Mouse (Mus musculus): ENCODE results near the gene Tnfrsf17.
"Not testable (repeated sequence)": the region's sequence is repeated elsewhere in the genome, so short reads cannot be mapped to it uniquely, and the experiment has no call there.

The Tnfrsf17 gene
- long read RNA-seq, experiment 1, result 0 reads
- long read RNA-seq, experiment 2, result 0 reads

DNA sequence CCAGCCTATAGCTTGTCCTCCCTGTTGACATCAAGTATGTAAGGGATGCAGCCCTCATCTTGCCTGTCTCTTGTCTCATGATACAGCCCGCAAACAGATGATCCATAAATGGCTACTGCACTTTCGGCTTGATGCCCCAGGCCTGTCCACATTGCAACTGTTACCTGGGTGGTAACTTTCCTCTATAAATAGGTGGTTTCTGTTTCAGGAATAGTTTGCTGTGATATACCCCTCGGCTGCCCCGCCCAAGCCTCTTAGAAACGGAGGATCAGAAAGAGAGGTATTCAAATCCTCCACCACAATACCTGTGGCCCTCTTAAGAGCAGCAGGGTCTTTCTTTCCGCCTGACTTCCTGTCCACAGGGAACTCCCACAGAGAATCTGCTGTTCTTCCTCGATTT is at the start of gene Tnfrsf17:
TSS of gene Tnfrsf17 (plus strand) at position 301 of the 400 bp plus-strand sequence.
- intact Hi-C loops (cut with DNase I), result no loop called here

DNA sequence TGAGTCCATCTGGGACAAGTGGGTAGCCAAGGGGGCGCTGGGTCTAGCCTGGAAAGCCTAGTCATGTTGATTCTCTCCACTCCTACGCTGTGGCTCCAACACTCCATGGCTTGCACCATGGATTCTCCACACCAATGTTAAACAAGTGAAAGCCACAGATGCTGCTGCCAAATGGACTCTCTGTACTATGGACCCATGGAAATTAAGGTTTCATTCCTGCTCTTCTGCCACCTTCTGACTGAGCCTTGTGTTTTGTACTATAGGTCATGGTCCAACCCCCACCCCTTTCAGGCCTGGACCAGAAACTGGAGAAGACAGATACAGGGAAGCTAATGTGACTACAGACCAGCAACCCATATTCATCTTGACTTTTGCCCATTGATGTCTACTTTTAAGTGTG is 47.1 kb upstream of the Tnfrsf17 start:
- intact Hi-C loops (cut with DNase I), result no loop called here

DNA sequence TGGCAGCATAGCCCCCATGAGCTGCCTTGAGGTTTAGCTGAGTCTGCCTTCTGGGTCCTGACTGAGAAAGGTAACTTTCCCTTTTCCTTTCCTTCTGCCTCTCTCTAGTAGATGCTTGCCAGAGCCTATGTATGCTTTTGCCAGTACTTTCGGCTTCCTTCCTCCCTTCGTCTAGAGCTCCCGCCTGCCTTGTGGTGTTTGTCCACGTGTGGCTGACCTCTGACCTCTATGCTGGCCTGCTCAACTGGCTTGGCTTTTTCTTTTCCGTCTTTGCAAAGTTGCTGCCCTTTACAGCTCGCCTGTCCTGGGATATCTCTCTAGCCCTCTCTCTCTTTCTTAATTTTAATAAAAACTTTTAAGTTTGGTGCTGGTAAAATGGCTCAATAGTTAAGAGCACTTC is 43.8 kb upstream of the Tnfrsf17 start:
- intact Hi-C loops (cut with DNase I), result no loop called here

DNA sequence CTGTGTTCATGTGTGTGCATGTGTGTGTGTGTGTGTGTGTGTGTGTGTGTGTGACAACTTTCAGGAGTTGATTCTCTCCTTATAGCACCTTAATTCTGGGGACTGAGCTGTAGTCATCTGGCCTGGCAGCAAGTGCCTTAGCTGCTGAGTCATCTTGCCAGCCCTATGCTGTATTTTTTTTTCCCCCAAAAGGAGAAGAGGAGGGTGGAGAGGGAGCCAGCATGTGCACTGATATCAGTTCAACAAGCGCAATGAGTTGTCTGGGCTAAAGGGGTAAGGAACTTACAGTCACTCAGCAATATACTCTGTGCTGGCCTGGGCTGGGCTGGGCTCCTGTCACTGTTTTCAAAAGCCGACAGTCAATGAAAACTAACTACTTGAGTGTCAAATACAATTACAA is 43.0 kb upstream of the Tnfrsf17 start:
- intact Hi-C loops (cut with DNase I), result no loop called here

DNA sequence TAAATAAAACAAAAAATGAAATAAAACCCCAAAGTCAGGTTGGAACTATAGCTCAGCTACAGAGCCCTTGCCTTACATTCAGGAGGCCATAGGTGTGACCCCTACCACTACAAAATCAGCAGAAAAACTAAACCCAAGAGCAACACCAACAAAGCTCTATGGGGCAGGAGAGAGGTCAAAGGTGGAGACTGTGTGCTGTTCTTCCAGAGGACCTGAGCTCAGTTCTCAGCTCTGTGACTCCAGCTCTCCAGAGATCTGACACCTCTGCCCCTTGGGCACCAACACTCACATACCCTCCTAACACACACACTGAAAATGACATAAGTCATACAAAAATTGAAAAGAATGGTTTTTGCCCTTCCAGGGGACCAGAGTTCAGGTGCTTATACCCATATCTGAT is 42.5 kb upstream of the Tnfrsf17 start:
- intact Hi-C loops (cut with DNase I), result no loop called here

DNA sequence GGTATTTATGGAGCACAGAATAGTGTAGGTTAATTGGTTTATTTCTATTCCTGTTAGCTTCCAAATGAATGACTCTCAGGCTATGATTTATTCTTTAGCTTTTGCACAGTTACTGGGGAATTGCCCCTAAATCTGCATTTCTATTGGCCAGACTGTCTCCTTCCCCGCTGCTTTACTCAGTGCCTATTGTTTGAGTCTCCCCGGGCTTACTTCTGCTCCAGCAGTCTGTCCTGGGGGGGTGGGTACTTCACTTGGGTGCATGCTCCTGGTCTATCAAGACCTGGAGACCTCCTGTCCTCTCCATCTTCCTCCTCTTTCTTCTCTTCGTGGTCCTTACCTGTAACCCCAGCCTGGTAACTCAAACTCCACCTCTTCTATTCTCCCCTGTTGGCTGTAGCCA is 36.7 kb upstream of the Tnfrsf17 start:
- intact Hi-C loops (cut with DNase I), result no loop called here

DNA sequence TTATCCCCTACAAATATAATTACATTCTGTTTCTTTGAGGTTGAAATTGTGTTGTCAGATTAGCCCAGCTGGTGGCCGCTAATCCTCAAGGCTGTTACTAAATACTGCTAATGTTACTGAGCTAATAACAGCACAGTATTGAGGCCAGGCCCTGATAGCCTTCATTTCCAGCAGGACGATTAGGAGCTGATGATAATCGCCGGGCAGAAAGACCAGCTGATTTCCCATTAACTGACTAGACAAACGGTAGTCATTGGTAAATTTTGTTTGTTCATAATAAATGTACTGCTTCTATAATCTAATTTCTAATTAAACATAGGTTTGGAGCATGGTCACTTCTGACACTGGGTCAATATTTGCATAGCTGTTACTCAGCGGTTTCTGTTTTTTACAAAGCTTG is 34.8 kb upstream of the Tnfrsf17 start:
- intact Hi-C loops (cut with DNase I), result no loop called here

DNA sequence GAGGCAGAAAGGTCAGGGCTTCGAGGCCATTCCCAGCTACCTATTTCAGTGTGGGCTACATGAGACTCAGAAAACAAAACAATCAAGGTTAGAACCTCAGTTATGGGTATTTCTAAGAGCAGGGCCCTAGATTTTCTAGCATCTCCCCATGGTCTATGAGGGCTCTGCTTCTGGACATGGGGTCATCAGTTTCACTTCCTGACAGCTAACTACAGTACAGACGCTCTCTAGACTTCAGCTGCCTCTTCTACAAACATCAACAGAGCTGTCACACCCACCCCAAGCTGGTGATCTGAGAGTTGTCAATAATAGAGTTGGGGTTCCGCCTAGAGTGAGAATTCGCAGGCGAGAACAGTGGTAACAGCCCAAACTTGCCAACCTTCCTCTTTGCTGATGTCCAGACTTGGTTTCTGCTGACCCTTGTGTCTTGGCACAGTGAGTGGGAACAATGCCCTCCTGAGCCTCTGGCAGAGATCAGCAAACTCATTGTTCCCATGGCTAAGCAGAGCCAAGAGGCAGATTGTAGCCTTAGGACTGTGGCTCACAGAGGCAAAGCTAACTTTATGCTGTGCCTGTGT is 30.9 kb upstream of the Tnfrsf17 start:
- intact Hi-C loops (cut with DNase I), result no loop called here

DNA sequence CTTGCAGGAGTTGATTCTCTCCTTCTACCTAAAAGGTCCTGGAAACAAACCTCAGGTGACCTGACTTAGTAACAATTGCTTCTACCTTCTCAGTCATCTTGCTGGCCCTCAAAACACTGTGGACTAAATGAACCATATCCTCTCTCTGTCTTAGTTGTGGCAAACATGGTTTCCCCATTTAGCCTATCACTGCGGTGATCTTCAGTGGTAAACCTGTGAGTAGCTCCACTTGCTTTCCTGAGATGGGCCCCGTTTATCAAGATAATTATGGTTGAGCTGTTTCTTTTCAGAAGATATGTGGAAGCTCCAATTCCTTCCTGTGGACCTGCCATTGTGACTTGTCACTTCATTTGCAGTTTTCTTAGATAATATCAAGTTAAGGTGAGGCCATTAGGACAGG is 28.7 kb upstream of the Tnfrsf17 start:
- intact Hi-C loops (cut with DNase I), result no loop called here

DNA sequence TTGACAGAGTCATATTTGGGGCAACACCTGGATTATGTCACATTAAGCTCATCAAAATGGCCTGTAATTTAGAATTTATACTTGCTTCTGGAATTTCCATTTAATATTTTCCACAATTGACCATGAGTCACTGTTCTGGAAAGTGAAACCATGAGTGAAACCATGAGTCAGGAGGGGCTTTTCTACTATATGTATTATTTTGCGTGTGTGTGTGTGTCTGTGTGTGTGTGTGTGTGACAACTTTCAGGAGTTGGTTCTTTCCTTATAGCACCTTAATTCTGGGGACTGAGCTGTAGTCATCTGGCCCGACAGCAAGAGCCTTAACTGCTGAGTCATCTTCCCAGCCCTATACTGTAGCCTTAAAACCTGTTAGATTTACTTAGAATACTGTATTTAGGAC is 27.7 kb upstream of the Tnfrsf17 start:
- intact Hi-C loops (cut with DNase I), result no loop called here

DNA sequence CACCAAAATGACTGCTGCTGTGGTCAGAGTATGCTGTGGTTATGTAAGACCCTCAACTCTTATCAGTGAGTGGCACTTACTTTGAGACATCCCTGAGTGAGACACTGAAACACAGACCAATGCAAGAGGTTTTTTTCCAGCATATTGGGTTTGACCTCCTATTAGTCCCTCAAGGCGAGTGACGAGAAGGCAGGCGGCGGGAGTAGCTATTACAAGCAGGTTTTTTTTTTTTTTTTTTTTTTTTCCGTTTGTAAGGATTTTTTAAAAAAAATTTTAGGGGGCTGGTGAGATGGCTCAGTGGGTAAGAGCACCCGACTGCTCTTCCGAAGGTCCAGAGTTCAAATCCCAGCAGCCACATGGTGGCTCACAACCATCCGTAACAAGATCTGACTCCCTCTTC is 24.7 kb upstream of the Tnfrsf17 start:
- intact Hi-C loops (cut with DNase I), result not testable (repeated sequence)

DNA sequence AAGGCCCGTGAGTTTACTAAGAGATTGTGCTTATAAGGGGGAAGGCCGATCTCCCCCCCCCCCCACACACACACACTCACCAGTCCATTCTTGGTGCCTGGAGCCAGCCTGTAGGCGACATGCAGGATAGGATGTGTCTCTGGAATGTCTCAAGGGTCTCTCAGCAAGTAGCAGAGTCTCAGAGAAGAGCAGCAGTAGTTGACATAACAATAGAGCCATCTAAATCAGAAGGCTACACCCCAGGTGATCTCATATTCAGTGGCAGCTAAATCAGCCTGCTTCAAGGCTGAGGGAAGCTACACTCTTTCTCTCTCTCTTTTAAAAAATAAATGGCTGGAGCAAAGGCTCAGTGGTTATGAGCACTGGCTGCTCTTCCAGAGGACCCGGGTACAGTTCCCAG is 18.0 kb upstream of the Tnfrsf17 start:
- intact Hi-C loops (cut with DNase I), result loop anchor here (10.0 kb wide), 2 partner anchors 91 to 421 kb away; partner anchors contain the start of gene Rsl1d1

DNA sequence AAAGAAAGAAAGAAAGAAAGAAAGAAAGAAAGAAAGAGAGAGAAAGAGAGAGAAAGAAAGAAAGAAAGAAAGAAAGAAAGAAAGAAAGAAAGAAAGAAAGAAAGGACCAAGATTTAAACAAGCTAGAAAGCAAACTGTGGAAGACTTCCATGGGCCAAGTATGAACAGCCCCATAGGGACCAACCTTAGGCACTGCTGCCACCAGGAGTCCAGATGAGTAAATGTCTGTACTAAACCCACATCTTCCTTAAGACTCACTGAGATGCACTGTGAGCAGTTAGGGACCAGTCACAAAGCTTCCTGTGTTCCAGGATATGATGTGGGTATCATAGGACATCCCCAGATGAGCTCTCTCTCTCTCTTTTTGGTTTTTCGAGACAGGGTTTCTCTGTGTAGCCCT is 15.9 kb upstream of the Tnfrsf17 start:
- intact Hi-C loops (cut with DNase I), result loop anchor here (10.0 kb wide), 2 partner anchors 93 to 423 kb away; partner anchors contain the start of gene Rsl1d1

DNA sequence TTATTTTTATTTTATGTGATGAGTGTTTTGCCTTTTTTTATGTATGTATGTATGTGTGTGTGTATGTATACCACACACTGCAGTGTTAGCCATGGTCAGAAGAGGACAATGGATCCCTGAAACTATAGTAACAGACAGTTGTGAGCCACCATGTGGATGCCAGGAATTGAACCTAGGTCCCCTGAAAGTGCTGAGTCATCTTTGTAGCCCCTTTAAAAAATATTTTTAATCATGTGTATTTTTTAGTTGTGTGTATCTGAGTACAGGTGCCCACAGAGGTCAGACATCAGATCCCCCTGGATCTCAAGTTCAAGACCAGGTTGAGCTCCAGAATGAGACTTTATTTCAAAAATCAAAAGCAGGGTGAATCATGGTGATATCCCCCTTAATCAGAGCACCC is 9.9 kb upstream of the Tnfrsf17 start:
- intact Hi-C loops (cut with DNase I), result no loop called here

DNA sequence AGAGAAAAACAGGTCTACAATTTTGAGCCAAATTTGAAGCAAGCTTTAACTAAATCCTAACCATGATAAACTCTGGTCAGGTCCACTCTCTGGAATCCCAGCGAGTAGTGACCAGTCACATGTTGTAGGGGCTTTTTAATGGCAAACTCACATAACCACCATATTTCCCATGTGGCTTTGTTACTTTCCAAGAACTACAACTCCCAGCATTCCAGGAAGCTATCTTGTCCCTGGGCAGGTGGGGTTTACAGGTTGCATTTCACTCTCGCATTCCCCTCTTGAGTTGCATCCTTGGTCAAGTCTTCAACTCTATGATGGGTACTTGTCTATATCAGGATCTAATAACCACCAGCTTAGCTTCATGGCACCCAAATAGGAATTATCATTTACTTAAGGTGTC is 8.1 kb upstream of the Tnfrsf17 start:
- intact Hi-C loops (cut with DNase I), result no loop called here

DNA sequence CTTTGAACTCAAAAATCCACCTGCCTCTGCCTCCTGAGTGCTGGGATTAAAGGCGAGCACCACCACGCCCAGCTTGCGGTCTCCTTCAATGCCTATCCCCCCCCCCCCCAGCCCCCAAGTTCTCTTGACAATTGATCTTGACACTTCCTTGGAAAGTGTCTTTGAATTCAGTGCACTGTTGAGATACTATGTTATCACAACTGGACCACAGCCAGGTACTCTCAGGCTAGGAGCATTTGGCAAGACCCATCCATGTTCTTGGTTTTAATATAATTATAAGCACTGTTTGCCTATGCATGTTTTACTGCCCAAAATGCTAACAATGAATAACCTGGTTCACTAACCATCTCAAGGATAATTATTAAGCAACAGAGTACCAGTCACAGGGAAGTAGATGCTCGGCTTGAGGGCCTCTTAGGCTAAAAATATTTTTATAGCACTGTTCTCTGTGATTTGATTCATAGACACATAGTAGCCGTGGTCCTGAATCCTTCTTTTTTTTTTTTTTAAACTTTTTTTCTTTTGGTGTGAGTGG is 2.2 kb downstream of the Tnfrsf17 start:
- intact Hi-C loops (cut with DNase I), result no loop called here

DNA sequence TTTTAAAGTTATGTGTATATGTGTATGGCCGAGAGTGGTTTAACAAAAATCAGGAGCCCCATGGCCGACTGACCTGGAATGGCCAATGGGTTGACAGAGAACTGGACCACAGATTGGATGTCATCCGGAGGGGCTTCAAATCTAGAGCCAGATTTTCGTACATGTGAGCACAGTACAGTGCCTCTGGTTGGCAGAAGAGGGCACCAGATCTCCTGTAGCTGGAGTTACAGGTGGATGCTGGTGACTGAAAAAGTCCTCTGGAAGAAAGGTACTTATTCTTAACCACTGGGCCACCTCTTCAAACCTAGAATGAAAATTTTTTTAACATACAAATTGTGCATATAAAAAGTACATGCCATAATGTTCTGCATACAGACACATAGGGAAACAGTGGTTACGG is 3.1 kb downstream of the Tnfrsf17 start:
- intact Hi-C loops (cut with DNase I), result no loop called here

DNA sequence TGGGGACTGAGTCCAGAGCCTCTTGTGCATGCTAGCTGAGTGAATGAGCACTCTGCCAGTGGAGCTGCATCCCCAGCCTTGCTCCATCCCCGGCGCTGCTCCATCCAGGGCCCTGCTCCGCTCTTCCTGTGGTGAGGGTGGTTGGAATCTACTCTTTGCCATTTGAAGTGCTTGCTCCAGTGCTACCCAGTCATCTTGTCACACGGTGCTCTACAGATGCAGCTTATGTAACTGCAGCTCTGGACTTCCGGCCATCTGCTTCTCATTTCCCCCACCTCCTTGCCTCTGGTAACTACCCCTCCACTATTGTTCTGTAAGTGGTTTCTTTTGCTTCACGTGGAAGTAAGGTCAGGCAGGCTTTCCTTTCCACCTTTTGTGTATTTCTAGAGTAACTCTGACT is 3.7 kb downstream of the Tnfrsf17 start:
- intact Hi-C loops (cut with DNase I), result no loop called here

DNA sequence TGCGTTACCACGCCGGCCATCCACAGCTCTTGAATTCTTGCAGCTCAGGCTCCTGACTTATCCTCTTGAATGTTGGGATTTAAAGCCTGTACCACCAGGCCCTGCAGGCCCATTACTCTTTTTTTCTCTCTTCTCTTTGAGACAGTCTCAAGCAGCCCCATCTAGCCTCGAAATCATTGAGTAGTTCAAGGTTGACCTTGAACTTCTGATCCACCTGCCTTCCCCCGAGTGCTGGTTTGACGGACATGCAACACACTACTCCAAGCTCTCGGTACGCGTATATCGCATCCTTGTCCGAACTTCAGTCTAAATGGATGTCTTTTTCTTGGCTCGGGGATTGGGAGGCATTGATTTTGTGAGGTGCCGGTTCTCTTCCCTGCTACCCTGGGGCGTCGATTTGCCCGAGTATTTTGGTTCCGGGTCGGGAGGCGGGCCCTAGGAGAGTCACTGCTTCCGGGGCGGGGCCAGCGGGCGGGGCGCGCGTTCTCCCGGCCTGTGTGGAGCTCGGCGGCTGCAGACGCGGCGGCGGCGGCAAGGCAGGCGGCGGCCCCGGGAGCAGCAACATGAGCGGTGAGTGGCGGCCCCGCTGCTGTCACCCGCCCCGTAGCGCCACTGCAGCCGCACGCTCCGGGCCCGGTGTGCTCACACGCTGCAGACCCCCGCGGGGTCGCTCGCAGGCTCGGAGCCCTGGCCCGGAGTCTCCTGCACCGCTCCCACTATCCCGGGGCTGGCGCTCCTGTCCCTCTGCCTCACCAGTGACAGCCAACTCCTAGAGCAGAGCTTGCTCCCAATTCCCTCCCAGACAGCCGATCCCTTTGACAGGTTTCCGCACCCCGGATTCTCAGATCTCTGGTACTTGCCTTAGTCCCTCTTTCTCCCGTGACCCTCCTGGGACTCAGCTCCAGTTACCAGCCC is 9.1 kb downstream of the Tnfrsf17 start, which contains the start of gene Snx29:
TSS of gene Snx29 (plus strand) at position 500 of the 915 bp plus-strand sequence.
- intact Hi-C loops (cut with DNase I), result loop anchor here (2.0 kb wide), 1 partner anchor 96 kb away; no protein-coding TSS in a partner anchor

DNA sequence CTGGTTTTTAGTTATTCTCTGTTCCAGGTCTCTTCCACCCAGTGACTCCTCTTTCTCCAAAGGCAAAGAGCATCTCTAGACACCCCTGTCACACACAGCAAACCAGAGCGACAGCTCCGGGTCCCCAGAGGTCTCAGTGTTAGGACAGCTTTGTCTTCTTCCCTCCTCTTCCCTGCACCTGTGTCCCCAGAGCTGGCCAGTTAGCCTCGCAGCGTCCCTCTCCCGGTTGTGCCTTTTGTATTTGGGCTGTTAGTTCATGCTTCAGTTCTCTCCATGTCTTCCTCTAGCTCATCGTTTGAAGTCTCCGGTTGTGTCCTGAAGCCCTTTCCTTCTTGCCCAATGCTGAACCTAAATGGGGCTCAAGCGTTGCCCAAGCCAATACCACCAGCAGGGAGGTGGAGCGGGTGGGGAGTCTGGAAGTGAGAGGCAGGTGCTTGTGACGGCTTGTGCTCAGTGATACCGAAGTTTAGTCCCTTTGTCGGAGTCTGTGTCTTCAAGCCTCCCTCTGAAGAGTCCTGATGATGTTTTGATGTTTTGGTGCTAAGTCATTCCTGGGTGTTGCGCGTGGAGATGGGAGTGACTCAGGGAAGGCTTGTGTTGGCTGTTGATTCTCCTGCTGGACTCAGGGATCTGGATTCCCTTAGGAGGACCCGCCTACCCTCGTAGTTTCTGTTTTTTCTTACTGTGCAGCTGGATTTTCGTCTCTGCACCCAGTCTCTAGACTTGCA is 9.9 kb downstream of the Tnfrsf17 start:
- intact Hi-C loops (cut with DNase I), result loop anchor here (2.0 kb wide), 1 partner anchor 95 kb away; no protein-coding TSS in a partner anchor

DNA sequence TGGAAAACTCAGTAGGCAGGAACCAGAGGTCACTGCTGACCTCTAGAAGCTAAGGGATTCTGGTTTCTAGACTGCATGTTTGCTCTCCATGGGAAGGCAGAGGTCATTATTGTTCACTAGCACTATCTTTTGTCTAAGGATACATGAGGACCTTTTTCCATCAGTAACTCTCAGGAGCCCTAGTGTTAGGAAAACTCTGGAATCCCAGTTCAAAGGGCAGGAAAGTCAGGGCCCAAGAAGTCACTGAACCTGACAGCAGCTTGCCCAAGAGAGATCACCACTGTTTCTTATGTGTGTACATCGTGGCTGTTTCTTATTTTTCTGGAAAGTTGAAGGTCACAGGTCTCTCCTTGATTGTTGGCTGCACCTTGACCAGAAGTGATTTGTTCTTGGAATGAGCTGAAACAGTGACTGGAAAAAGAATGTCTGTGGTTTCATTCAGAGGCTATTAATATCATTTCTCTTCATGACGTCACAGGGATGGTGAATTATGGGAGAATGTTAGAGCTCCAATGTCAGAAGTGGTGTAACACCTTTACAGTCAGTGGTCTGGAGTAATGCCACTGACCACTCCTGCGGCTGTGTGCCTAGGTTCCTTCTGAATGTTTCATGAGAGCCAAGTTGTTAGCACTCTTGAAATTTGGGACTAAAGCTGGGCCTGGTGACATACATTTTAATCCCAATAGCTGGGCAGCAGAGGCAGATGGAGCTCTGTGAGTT is 16.6 kb downstream of the Tnfrsf17 start:
- intact Hi-C loops (cut with DNase I), result no loop called here
